Mouse (Mus musculus) T-cell, adult 2 months (primary cell): ENCODE measurements around the gene Sdsl.

Source experiments
- DNase-seq: peaks from one replicate; pipeline ENCODE4 v3.0.0; 2022; ENCODE audit warnings: low spot score

The Sdsl gene

DNA sequence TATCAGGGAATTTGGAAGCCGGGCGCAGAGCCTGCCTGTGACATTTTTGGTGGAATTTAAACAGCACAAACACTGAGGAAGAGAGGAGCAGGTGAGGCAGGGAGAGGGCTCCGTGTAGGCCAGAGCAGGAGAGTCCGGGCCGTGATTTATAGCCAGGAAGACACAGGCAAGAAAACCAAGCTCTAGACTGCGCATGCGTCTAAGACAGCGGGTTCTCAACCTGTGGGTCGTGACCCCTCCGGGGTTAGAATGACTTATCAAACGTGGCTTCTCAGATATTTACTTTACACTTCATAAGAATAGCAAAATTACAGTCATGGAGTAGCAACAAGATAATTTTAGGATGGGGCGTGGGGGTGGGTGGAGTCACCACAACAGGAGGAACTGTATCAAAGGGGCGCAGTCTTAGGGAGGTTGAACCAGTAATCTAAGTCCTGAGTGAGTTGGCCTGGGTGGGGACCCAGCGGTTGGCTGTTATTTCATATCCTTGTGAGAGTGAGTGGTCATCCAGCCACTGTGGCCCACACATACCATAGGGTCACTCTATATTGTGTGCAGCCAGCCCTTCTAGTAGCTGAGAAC, 17.8 kb downstream of the Sdsl start:
- no peak for DNase-seq

DNA sequence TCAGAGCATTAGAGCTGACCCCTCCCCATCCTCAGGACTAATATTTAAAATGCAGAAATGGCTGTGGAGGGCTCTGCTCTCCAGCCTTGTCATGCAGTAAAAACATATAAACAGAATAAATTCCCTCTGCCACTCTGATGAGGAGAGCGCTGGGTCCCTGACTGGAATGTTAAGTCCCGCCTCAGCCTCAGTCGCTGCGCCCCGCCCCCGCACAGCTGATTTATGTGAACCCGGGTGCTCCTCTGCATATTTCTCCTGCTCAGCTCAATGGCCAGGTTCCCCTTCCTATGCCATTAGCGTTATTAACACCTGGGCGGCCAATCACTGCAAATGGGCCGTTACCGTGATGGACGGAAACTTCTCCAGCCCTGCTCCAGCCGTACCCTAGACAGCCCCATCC, 25.3 kb downstream of the Sdsl start:
- no peak for DNase-seq

DNA sequence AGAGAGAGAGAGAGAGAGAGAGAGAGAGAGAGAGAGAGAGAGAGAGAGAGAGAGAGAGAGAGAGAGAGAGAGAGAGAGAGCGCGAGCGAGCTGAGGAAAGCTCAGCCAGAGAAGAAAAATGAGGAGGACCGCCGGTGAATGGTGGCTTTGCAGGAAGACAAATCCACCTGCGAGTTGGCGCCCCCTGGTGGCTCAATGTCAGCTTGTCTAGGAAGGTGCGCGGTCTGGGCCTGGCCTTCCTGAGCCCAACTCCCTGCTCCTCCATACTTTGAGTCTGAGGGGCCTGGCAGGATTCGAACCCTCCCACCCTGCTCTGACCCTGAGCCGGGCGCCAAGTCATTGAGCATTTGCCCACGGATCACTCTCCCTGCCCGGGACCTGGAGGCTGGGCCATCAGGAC, 31.9 kb downstream of the Sdsl start:
- peak; percentile 67 for DNase-seq

DNA sequence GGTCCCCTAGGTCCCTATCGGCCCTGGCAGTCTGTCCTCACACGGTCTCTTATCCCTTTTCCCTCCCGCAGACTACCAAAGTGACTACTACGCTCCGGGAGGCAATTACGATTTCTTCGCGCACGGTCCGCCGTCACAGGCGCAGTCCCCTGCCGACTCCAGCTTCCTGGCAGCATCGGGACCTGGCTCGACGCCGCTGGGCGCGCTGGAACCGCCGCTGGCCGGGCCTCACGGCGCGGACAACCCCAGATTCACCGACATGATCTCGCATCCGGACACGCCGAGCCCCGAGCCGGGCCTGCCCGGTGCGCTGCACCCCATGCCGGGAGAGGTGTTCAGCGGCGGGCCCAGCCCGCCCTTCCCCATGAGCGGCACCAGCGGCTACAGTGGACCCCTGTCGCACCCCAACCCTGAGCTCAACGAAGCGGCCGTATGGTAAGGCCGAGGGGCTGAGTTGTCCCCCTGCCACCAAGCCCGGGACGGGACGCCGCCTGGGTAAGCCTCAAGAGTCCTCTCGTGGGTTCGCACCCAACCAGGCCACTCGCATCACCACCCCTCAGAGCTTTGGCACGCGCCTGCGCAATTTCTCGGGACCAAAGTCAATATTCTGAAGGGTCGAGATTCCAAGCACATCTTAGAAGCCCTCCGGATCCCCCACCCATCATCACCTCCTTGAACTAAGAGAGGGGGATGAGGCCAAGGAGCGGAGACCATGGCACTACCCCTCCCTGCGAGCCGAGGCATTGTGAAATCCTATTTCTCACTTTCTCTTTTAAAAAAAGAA, 32.5 kb downstream of the Sdsl start:
- DNase-seq: no peak

DNA sequence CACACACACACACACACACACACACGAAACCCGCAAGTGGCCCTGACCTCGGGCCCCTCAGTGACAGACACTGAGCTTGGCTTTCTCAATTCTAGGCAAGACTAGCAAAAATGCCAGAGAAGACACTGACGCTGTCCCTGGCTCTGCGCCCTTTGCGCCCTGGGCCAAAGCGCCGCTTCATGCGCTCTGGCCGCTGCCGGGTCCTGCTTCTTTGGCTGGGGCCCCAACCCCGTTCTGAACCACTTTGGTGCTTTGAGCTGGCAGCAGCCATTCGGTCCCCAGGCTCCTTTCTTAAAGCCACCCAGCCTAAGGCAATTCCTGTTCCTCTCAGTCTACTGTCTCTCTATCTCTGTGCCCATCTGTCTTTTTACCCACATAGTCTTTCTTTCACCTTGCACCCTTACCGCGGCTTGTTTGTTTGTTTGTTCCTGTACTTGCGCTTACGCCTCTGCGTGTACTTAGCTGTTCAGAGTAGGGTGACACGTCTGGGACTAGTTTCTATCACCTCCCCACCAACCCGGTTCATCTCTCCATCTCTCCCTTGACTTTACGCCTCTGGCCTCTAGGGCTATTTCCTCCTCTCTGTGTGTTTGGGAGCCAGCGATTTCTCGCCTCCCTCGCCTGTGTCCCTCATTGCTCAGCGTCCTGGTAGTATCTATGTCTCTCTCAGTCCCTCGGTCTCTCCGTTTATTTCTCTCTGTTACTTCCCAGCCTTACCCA, 33.5 kb downstream of the Sdsl start:
- DNase-seq: no peak

DNA sequence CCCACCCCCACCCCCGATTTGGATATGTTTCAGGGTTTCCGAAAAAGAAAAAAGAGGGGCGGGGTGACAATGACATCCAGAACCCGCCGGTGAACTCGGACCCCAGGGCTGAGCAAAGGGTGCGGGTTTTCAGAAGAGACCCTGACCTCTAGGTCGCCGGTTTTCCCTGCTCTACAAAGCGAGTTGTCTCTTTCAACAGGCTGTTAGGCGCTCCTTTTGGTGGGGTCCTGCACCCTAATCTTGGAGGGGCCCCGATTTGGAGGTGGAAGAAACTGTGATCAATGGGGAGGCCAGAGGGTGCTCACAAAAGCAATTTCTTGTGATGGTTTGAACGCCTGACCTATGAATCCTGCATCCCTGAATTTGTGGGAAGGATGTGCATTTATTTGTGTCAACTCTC, 34.1 kb downstream of the Sdsl start:
- no peak for DNase-seq

DNA sequence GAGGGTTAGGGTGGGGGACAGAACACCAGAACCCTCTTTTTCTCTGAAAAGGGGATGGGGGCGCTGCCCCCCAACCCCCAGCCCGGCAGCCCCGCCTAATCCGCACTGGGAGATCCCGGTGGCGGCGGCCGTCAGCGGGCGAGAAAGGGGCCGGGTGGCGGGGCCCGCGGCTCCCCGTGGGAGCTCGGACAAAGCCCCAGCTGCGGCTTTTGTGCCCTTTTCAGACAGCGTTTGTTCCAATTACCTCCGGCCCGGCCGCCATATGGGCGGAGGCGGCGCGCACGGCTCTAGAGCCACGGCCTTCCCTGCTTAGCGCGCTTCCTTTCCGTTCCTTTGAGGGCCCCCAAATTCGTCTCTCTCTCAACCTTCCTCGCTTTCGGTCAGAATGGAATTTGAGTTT, 34.6 kb downstream of the Sdsl start:
- DNase-seq: no peak

DNA sequence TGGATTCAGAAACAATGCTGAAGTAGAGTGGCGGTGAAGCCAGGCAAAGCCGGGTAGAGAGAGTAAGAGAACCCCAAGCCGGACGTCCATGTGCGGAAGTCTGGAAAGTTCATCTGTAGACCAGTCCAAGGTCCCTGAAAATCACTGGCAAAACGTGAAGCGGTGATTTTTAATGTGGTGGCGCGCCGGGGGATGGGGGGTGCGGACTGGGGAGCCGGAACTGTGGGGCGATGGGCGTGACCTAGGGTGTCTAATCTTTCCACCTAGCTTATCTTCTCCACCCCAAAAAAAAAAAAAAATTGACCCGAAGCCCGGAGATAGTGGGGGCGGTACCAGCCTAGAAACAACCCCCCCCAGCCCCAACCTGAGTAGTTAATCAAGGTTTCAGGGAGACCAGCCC, 35.1 kb downstream of the Sdsl start:
- no peak for DNase-seq

DNA sequence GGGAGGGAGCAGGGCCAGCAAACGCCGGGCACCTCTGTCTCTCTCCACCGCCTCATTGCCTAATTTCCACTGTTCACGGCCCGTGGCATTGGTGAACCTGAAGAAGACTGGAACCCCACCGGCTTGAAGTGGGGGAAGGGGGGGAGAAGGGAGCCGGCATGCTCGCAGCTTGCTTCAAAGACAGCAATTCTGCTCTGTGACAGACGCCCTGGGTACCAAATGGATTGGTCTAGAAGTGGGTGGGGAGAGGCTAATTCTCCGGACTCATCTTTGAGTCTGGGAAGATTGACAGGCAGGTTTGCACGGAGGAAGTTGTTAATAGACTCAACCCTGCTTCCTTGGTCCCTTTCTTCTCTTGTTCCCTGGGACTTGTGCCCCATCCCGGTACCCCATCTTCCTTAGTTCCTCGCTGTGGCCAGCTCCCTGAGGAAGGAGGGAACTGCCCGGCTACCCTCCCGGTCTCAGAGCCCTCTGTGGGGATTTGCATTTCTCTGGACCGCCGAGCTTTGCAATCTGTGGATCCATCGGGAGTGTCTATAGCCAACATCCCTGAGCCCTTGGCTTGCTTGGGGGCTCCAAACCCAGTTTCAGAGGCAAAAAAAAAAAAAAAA, 35.6 kb downstream of the Sdsl start:
- no peak for DNase-seq

DNA sequence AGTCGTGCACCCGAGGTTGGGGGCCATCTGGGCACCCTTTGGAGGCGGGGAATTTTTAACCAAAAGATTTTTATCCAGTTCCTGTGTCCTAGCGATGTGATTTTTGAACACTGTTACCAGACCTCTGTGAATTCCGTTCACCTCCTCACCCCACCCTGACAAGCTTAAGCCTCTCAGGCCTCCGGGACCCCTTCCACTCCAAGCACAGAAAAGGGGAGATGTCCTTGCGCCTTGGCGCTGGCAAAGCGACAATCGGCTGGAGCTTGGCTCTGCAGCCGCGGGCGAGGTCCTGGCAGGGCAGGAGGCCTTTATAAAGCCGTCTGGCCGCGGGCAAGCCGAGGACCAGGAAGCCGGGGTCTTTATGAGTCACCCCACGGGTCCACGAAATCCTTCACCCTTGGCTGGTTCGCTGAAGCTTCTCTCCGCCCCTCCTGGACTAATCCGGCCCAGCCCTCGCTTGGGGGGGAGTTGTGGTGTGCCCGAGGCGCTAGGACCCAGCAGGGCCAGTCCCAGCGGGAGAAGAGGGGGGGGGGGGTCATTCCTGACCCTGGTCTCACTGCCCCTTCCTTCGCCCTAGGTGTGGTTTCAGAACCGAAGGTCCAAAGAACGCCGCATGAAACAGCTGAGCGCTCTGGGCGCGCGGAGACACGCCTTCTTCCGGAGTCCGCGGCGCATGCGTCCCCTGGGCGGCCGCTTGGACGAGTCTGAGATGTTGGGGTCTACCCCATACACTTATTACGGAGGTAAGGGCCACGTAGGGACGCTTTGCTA, 36.7 kb downstream of the Sdsl start:
- DNase-seq: no peak

DNA sequence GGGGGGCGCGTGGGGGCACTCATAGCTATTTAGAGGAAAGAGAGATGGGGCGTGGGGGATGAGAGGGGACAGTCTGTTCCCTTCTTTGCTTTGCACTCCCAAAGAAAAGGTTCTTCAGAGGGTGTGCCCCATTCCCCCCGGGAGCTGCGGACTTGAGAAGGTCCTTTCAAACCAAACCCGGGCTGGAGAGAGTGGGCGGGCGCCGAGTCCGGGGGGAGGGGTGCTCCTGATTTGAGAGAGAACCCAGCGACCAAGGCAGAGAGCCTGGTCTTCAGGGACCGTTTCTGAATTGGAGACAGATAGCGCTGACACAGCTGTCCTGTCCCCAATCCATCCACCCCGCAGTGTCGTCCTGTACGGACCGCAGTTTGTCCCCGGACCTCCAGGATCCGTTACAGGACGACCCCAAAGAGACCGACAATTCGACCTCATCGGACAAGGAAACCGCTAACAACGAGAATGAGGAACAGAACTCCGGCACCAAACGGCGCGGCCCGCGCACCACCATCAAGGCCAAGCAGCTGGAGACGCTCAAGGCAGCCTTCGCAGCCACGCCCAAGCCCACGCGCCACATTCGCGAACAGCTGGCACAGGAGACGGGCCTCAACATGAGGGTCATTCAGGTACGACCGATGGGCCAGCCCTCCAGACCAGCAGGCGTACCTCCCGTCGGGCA, 37.5 kb downstream of the Sdsl start:
- DNase-seq: no peak

DNA sequence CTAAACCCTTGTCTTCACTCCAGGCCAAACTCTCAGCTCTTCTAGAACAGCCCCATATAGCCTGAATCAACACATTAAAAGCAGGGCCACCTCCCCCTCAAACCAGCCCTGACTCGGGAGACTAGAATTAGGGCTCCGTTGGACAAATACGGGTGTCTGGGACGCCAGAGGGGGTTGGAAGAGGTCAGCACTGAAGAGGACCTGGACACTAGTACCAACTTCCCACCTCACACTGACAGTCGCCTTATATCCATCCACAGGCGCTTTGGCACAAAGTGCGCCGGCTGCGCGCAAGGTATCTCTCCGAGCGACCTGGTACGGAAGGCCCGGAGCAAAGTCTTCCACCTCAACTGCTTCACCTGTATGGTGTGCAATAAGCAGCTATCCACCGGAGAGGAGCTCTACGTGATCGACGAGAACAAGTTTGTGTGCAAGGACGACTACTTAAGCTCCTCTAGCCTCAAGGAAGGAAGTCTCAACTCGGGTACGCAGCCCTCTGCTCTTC, 38.3 kb downstream of the Sdsl start:
- no peak for DNase-seq

DNA sequence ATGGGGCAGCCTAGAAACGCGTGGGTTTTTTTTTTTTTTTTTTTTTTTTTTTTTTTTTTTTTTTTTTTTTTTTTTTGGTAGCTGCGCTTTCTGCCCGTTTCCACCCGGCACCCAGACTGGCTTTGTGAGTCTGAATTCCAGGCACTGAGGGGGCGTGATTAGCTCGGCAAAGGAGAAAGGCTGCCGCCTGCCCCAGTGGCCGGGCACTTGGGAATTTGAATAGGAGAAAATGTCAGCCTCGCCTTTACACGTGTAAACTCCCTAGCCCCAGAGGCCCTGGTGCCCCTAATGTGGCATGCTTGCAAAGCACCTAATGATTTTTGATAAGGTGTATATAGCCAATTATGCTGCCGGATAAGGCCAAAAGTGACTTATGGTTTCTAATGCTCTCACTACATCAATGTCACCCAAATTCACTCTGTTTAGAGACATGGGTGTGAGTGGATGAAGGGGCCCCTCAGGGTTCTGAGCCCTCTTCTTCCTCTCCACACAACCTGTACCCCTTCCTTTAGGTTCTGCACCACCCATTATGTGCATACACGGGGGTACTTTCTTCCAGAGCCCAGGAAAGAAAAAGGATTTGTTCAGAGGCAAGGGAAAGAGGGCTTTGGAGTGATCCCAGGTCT, 39.4 kb downstream of the Sdsl start:
- no peak for DNase-seq

DNA sequence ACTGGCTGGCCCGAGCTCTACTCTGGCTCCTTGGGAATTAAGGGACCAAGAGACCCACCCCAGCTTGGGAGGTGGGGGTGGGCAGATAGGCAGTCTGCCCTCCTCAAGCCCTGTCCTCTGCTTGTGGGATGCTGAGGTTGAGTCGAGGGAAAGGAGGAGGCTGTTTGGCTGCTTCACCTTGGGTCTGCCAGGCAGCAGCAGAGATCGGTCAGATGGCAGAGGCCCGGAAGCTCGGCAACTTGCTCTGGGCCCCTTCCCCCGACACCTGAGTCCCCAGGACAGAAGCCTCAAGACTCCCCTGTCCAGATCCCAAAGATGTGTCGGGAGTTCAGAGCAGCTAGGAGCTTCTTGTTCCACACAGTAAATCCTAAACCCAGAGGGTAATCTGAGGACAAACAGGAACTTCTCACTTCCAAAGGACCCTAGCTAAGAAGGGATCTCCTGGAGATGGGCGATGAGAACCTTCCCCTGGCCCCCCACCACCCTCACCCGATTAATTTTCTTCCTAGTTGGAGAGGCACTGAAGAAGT, 40.1 kb downstream of the Sdsl start:
- no peak for DNase-seq

DNA sequence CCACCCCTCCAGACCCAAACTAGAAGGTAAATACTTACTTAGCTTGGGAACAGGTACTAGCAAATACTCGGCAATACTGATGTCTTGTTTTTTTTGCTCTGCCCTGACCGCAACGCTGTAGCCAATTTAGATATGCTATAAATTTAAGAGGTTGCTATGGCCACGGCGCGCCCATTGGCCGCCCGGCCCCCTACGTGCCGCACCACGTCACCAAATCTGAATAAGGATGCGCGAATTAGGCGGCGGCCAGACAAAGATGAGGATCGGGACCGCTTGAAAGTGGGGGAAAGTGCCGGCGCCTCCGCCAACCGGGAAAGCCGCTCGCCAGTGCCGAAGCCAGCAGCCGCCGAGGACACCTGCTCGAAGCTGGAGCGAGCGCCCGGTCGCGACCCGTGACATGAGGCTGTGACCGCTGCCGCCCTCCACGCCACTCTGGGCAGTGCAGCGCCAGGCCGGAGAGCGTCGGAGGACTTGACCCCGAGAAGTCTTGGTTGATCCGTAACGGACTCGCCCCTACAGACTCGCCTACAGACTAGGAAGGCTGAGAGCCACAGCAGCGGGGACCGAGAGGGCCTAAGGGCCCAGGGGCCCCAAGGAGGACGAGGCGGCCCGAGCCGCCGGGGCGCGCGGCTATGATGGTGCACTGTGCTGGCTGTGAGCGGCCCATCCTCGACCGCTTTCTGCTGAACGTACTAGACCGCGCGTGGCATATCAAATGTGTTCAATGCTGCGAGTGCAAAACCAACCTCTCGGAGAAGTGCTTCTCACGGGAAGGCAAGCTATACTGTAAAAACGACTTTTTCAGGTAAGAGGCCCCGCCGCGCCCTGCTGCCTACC, 40.7 kb downstream of the Sdsl start, which contains the start of gene Lhx5:
TSS of gene Lhx5 (plus strand) at position 51 of the 837 bp plus-strand sequence.
- no peak for DNase-seq

DNA sequence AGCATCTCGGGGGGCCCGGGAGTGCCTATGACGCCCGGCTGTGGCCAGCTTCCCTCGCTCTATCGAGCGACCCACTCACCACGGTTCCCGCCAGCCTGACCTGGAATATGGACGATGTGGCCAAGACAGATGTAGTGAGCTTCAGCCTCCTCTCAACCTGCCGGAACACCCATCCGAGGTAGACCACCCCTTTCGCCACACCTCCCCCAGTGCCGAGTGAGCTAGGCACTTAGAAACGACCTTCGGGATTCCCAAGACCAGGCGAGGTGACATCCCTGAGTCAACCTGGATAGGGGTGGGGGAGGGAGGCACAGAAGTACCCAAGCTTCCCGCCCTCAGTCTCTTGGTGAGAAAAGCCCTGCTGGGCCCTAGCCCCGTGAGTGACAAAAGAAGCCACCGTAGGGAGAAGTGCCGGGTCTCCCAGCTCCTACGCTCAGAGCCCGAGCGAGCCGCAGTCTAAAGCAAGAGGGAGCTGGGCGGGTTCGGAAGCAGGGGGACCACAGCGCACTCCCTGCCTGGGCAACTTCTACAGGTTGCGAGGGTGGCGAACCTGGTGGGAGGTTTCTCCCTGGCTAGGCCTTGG, 41.5 kb downstream of the Sdsl start:
- no peak for DNase-seq

DNA sequence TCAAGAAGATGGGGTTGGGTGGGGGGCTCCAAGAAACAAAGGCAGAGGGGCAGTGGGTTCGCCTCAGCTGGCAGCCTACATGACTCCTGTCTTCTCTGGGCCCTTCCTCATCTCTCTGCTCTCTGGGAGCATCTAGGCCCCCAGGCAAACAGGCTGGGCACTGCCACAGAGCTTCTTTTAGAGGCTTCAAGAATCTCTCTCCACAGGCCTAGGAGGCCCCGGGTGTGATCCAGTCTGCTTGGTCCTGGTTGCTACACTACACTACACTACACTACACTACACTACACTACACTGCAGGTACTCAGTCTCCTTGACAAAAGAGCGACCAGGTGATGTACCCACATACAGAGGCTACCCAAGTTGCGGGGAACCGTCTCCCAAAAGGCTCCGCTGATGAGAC, 42.9 kb downstream of the Sdsl start:
- no peak for DNase-seq

DNA sequence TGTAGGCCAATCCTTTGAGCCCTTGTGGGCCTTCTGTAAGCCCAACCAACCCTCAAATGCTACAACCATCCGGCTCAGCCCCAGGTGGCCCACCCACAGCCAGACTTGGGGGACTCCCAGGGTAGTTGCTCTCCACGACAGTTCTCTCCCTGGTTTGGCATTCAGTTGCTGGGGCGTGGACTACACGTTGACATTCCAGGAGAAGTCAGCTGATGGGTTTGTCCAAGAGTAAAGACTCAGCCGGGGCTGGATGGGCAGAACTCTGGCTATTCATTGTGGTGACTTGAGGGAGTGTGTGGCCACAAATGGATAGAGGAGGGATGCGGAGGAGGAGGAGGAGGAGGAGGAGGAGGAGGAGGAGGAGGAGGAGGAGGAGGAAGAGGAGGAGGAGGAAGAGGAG, 43.6 kb downstream of the Sdsl start:
- DNase-seq: no peak

DNA sequence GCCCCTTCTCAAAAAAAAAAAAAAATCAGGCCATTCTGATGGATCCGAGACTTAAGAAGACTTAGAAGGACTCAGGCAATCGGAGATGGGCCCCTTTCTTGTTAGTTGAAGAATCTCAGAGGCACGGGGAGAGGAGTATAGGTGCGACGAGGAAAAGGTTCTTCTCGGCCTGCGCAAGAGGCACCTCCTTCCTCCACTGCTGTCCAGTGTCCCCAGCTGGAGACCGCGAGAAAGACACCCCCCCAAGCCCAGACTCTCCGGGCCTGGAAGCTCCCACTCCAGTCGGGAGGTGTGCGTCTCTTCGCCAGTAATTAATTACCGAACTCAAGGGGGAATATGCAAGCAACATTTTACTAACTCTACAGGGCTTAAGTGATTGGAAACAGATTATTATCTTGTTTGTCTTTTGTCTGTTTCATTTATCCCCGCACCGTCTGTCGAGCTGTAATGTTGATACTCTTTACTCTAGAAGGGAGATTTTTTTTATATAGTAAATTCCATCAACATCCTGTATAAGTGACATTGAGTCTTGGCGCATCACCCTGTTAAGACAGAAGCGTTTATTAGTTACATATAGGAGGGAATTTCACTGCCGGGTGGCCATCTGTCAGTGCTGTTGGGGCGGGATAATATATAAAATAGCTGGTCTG, 44.3 kb downstream of the Sdsl start:
- no peak for DNase-seq
